1 mouse cellular context compared by ENCODE assay signal in genomic region chr15:89078208-89078836, GRCm38 (mm10).
A peak's percentile ranks its signal among the peaks of the same experiment; 100 is the strongest.
TF ChIP-seq lines count a peak whose summit lies in the region.

No protein-coding gene starts in this region.

TF ChIP-seq in MEL, 35 proteins besides CTCF, POLR2A, EP300 and RAD21 (continued from another document):
- TF ChIP-seq ZMIZ1 (IDR thresholded peaks at IDR 0.05; ENCODE audit: low read depth, low read length) (peak; percentile 63; the same call in 1 of the 2 replicates), MEF2A (IDR thresholded peaks at IDR 0.05; ENCODE audit: extremely low read depth, insufficient replicate concordance, low read depth, low read length, poor library complexity, severe bottlenecking) (no peak), TCF12 (IDR thresholded peaks at IDR 0.05; ENCODE audit: low read depth, low read length) (0 out of 2 replicates have a peak, but pooled peaks have one; percentile 16), NELFE (IDR thresholded peaks at IDR 0.05; ENCODE audit: low read depth, low read length) (peak; percentile 69)
